ENCODE assay signal across 8 mouse cellular contexts in genomic region chr2:172939639-172940002, GRCm38 (mm10). TPM values are rescaled to one million over a fixed set of nuclear protein-coding genes. Genes with fewer than 3 reads are reported as not detected.
DNase-seq lines count a peak whose midpoint lies in the region; ATAC-seq and TF ChIP-seq lines count a peak whose summit lies in the region.

No protein-coding gene starts in this region.

- H3K27ac ChIP-seq in lung, embryonic 16.5 days (ENCODE audit: low read length): no peak overlapping the region
- 0 out of 2 replicates have a peak overlapping the region, but pooled peaks have one; percentile 33 for H3K27ac ChIP-seq in forebrain, embryonic 14.5 days (ENCODE audit: low read depth, low read length)
- peak overlapping the region; percentile 91 for H3K27ac ChIP-seq in limb, embryonic 11.5 days (replicated peaks; ENCODE audit: low read depth, low read length)
- H3K27ac ChIP-seq in olfactory bulb, adult 2 months (ENCODE audit: insufficient read depth, low read depth, low read length): no peak overlapping the region

- ATAC-seq in lung, embryonic 16.5 days (ENCODE audit: low read depth): no peak
- peak; percentile 16; the same call in 1 of the 2 replicates for ATAC-seq in forebrain, embryonic 14.5 days
- ATAC-seq in limb, embryonic 11.5 days (ENCODE audit: insufficient number of reproducible peaks, low FRiP score, low TSS enrichment, low read depth): no peak; the same call in 1 of the 2 replicates
- no peak for ATAC-seq in activated CD4-positive, CD25-positive, alpha-beta regulatory T cell, adult 4 months

- H3K36me3 ChIP-seq in lung, embryonic 16.5 days (ENCODE audit: control insufficient read depth, insufficient read depth, low read length): no peaks in the 10 kb centered on the region
- no peaks in the 10 kb centered on the region for H3K36me3 ChIP-seq in forebrain, embryonic 14.5 days (ENCODE audit: control insufficient read depth, insufficient read depth, low read length)
- H3K36me3 ChIP-seq in limb, embryonic 11.5 days (ENCODE audit: control insufficient read depth, insufficient read depth, low read length): no peaks in the 10 kb centered on the region

- peaks cover 35% of the 10 kb centered on the region for H3K4me1 ChIP-seq in lung, embryonic 16.5 days (replicated peaks; ENCODE audit: control insufficient read depth, insufficient read depth, low read length)
- peaks cover 26% of the 10 kb centered on the region for H3K4me1 ChIP-seq in forebrain, embryonic 14.5 days (ENCODE audit: control insufficient read depth, insufficient read depth, low read length)
- H3K4me1 ChIP-seq in limb, embryonic 11.5 days (ENCODE audit: control insufficient read depth, insufficient read depth, low read length): peaks cover 49% of the 10 kb centered on the region
- peaks cover 25% of the 10 kb centered on the region for H3K4me1 ChIP-seq in olfactory bulb, adult 2 months (ENCODE audit: control insufficient read depth, insufficient read depth, low read length)

- no peak for DNase-seq in lung, postnatal 14 days
- no peak for DNase-seq in forebrain, embryonic 14.5 days (ENCODE audit: low spot score)
- DNase-seq in limb, embryonic 11.5 days (ENCODE audit: low spot score): no peak
- DNase-seq in cerebellum, postnatal 4 days (ENCODE audit: low spot score in 2 of 2): no peak
- no peak for DNase-seq in spleen, postnatal 10 days (ENCODE audit: low spot score in 2 of 2)

- H3K9me3 ChIP-seq in lung, embryonic 16.5 days (ENCODE audit: control insufficient read depth, low read length): no peaks in the 10 kb centered on the region
- no peaks in the 10 kb centered on the region for H3K9me3 ChIP-seq in forebrain, embryonic 14.5 days (replicated peaks; ENCODE audit: control insufficient read depth, low read length)
- no peaks in the 10 kb centered on the region for H3K9me3 ChIP-seq in limb, embryonic 11.5 days (ENCODE audit: control insufficient read depth, low read length)

- no peak for TF ChIP-seq POLR2A in olfactory bulb, adult 2 months (IDR thresholded peaks at IDR 0.05; ENCODE audit: insufficient read depth, low read depth, low read length)

- no peak for TF ChIP-seq CTCF in olfactory bulb, adult 2 months (IDR thresholded peaks at IDR 0.05; ENCODE audit: insufficient read depth, low read depth, low read length)

- H3K4me2 ChIP-seq in lung, embryonic 16.5 days (ENCODE audit: low read depth, low read length): peak overlapping the region; percentile 98
- peak overlapping the region; percentile 93 for H3K4me2 ChIP-seq in forebrain, embryonic 14.5 days (ENCODE audit: low read length)
- H3K4me2 ChIP-seq in limb, embryonic 11.5 days (ENCODE audit: low read depth, severe bottlenecking): peak overlapping the region; percentile 100

- peaks cover 23% of the 10 kb centered on the region for H3K27me3 ChIP-seq in lung, embryonic 16.5 days (ENCODE audit: control insufficient read depth, insufficient read depth, low read depth, low read length)
- H3K27me3 ChIP-seq in forebrain, embryonic 14.5 days (replicated peaks; ENCODE audit: control insufficient read depth, insufficient read depth, low read length): peaks cover 69% of the 10 kb centered on the region
- 0 out of 2 replicates have a peak, but pooled peaks cover 4% of the 10 kb centered on the region for H3K27me3 ChIP-seq in limb, embryonic 11.5 days (ENCODE audit: control insufficient read depth, insufficient read depth, low read length)

- H3K4me3 ChIP-seq in lung, embryonic 16.5 days (ENCODE audit: low read length): peak overlapping the region; percentile 66
- peak overlapping the region; percentile 43 for H3K4me3 ChIP-seq in forebrain, embryonic 14.5 days (ENCODE audit: low read depth, low read length)
- peak overlapping the region; percentile 69 for H3K4me3 ChIP-seq in limb, embryonic 11.5 days (ENCODE audit: low read depth, low read length)
- H3K4me3 ChIP-seq in olfactory bulb, adult 2 months (ENCODE audit: insufficient read depth, low read depth, low read length): peak overlapping the region; percentile 36

- H3K9ac ChIP-seq in lung, embryonic 16.5 days (ENCODE audit: low read length): peak overlapping the region; percentile 74
- peak overlapping the region; percentile 53 for H3K9ac ChIP-seq in forebrain, embryonic 14.5 days (ENCODE audit: low read length)
- peak overlapping the region; percentile 73 for H3K9ac ChIP-seq in limb, embryonic 11.5 days (ENCODE audit: low read length)

- WGBS in lung, embryonic 16.5 days: 0% methylated on average over 26 of the region's 26 CpGs
- WGBS in forebrain, embryonic 14.5 days: under 1% methylated on average over 26 of the region's 26 CpGs
- under 1% methylated on average over 26 of the region's 26 CpGs for WGBS in limb, embryonic 11.5 days
- under 1% methylated on average over 26 of the region's 26 CpGs for WGBS in olfactory bulb, adult 2 months

RNA-seq across cellular contexts. Expression of gene Bmp7, which starts 0.5 kb away (rescaled TPM):
- 6.2 and 6.8 TPM in 2 replicates for polyA plus RNA-seq in lung, embryonic 16.5 days (2015; fragmentation: Nextera tagmentation; extraction: Ambion mirVana)
- polyA plus RNA-seq in forebrain, embryonic 14.5 days (2014; fragmentation: Nextera tagmentation; extraction: Ambion mirVana): 8.7 and 11.4 TPM in 2 replicates
- 38.1 and 40.9 TPM in 2 replicates for polyA plus RNA-seq in limb, embryonic 11.5 days (2014; fragmentation: Nextera tagmentation; extraction: Ambion mirVana)
- not detected in 2 replicates for polyA plus RNA-seq in olfactory bulb, adult 2 months (2012; ENCODE audit: insufficient read depth, insufficient read length, low replicate concordance, missing spikeins)
- polyA plus RNA-seq in activated CD4-positive, CD25-positive, alpha-beta regulatory T cell, adult 4 months (2017; shearing (Covaris generic)): 10 to 100 TPM; 11.5 to 17.0 TPM

RNA-seq across cellular contexts. Expression of gene Spo11, which starts 37.9 kb away (rescaled TPM):
- polyA plus RNA-seq in lung, embryonic 16.5 days (2015; fragmentation: Nextera tagmentation; extraction: Ambion mirVana): 0.21 and 0.30 TPM in 2 replicates
- 0.95 and 1.5 TPM in 2 replicates for polyA plus RNA-seq in forebrain, embryonic 14.5 days (2014; fragmentation: Nextera tagmentation; extraction: Ambion mirVana)
- polyA plus RNA-seq in limb, embryonic 11.5 days (2014; fragmentation: Nextera tagmentation; extraction: Ambion mirVana): 0.95 and 1.7 TPM in 2 replicates
- not detected in 2 replicates for polyA plus RNA-seq in olfactory bulb, adult 2 months (2012; ENCODE audit: insufficient read depth, insufficient read length, low replicate concordance, missing spikeins)
- polyA plus RNA-seq in activated CD4-positive, CD25-positive, alpha-beta regulatory T cell, adult 4 months (2017; shearing (Covaris generic)): 1 to 10 TPM; 3.5 to 5.2 TPM

Comparison
In these comparisons a context has a peak if more than half of its experiments do, and no peak if none do; other contexts are left out.
1. H3K27ac ChIP-seq: peak in forebrain, embryonic 14.5 days (single experiment) and limb, embryonic 11.5 days (single experiment); none in lung, embryonic 16.5 days (single experiment) and olfactory bulb, adult 2 months (single experiment).
2. Peak in every context shown above with its lines, with median percentiles within 50 percentile points of each other: H3K4me2 ChIP-seq, H3K4me3 ChIP-seq and H3K9ac ChIP-seq.